In genomic region chr9:67265513-67265912, GRCm38 (mm10) we compare ENCODE assay signal across 8 mouse cellular contexts.
DNase-seq lines count a peak whose midpoint lies in the region.

No protein-coding gene starts in this region.

- peak; percentile 12 for DNase-seq in cerebellum, adult 9-11 months
- DNase-seq in cerebellum, adult 9-10 months = no peak
- peak; percentile 19 for DNase-seq in kidney, postnatal 10 days
- no peak for DNase-seq in kidney, adult 9 months
- peak; percentile 47 to 57 for DNase-seq in layer of hippocampus, adult 8-10 months (ENCODE audit: low spot score in 2 of 2)
- DNase-seq in right cerebral cortex, adult 2 months (ENCODE audit: low spot score in 2 of 2) = peak; percentile 13 to 21
- DNase-seq in urinary bladder, postnatal 14 days (ENCODE audit: low spot score) = no peak
- no peak for DNase-seq in gastrocnemius, postnatal 14 days

- intact Hi-C loops in gastrocnemius, postnatal 14 days (cut with DNase I; ENCODE audit: low total_unique reads) = no loop called here

Comparison
In these comparisons a context has a peak if more than half of its experiments do, and no peak if none do; other contexts are left out.
1. DNase-seq: peak in cerebellum, adult 9-11 months (single experiment), kidney, postnatal 10 days (single experiment), layer of hippocampus, adult 8-10 months (2 of 2) and right cerebral cortex, adult 2 months (2 of 2); none in cerebellum, adult 9-10 months (single experiment), kidney, adult 9 months (single experiment), urinary bladder, postnatal 14 days (single experiment) and gastrocnemius, postnatal 14 days (single experiment).